Mouse (Mus musculus) E14TG2a.4 (cell line): ENCODE data around the gene Slc38a10.

Experiments
- CTCF ChIP-seq: conservative IDR thresholded peaks from 2 replicates; pipeline ENCODE4 v1.5.1; 2014; ENCODE audit warnings: low read length
- NANOG ChIP-seq: IDR thresholded peaks from 2 replicates; pipeline ENCODE4 v1.6.1; 2014; ENCODE audit warnings: borderline replicate concordance, low read length, mixed read lengths

- TF ChIP-seq CTCF, result no peak
- TF ChIP-seq NANOG, result no peak
Measured at GRCm38 (mm10) chr11:120182396-120183030, 31.4 kb upstream of the Slc38a10 start.
